Mouse (Mus musculus) hindbrain, embryonic 12.5 days (tissue): ENCODE measurements around the gene Tshz3. TPM values are rescaled to one million over a fixed set of nuclear protein-coding genes. Genes with fewer than 3 reads are reported as not detected.

ENCODE experiments used
- ATAC-seq: fragments of 200-750 bp; cut with Nextera tagmentation; 2 replicates; pipeline ENCODE4 v1.8.0; 2017; ENCODE audit warnings: moderate TSS enrichment; ENCODE audit not compliant: low FRiP score
- H3K27ac ChIP-seq: fragments of 300-500 bp; sonication (generic); 2 replicates; pipeline ENCODE4 v1.5.1; 2016; ENCODE audit warnings: mild to moderate bottlenecking
- H3K27me3 ChIP-seq: fragments of 300-500 bp; sonication (generic); 2 replicates; pipeline ENCODE4 v1.6.1; 2016; ENCODE audit warnings: mild to moderate bottlenecking
- H3K36me3 ChIP-seq: fragments of 300-500 bp; sonication (generic); 2 replicates; pipeline ENCODE4 v1.6.1; 2016; ENCODE audit warnings: mild to moderate bottlenecking
- H3K4me1 ChIP-seq: fragments of 300-500 bp; sonication (generic); 2 replicates; pipeline ENCODE4 v1.6.1; 2016
- H3K4me2 ChIP-seq: fragments of 300-500 bp; sonication (generic); replicated peaks from 2 replicates; pipeline ENCODE4 v1.6.1; 2016; ENCODE audit warnings: mild to moderate bottlenecking
- H3K4me3 ChIP-seq: fragments of 300-500 bp; sonication (generic); 2 replicates; pipeline ENCODE4 v1.5.1; 2016; ENCODE audit warnings: mild to moderate bottlenecking
- H3K9ac ChIP-seq: fragments of 300-500 bp; sonication (generic); 2 replicates; pipeline ENCODE4 v1.6.1; 2016; ENCODE audit warnings: mild to moderate bottlenecking, moderate library complexity
- H3K9me3 ChIP-seq: fragments of 300-500 bp; sonication (generic); replicated peaks from 2 replicates; pipeline ENCODE4 v1.6.1; 2016; ENCODE audit warnings: mild to moderate bottlenecking
- WGBS: fragments of 180-500 bp; shearing (Covaris S2); methylation state at CpG from one replicate; pipeline ENCODE4 v1.1.7; 2016; 5-methylcytosine and 5-hydroxymethylcytosine counted together
- polyA plus RNA-seq: library from polyadenylated mRNA; unstranded; fragments of >200 nt; fragmentation: Nextera tagmentation; extraction: Ambion mirVana; gene quantifications from 2 replicates; pipeline ENCODE4 v1.2.1, GENCODE M21; 2016

Gene Tshz3
- polyA plus RNA-seq, result 25.5 and 25.7 TPM in 2 replicates

DNA sequence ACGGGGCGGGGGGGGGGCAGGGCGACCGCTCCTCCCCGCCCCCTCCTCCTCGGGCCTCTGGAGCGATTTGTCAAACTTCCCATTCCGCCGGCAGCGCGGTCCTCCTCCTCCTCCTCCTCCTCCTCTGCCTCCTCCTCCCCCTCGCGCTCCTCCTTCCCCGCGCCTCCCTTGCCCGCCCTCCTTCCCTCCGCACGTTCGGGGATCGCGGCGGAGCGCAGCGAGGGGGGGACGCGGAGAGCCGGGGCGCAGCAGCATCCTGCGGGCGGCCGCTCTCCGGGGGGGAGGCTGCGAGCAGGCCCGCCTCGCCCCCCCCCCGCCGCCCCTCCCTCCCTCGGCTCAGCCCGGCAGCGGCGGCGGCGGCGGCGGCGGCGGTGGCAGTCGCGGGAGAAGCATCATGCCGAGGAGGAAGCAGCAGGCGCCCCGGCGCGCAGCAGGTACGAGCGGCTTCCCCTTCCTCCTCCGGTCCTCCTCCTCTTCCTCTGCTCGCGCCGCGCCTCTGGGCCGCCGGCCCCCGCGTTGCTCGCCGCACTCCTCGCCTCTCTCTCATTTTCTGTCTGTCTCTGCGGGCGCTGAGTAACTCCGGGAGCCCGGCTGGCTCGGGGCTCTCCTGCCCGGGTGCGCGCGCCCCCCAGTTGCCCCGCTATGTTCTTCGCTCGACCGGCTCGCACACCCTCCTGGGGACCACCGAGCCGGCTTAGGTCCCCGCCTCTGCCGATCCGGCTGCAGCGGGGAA, at the start of gene Tshz3:
TSS of gene Tshz3 (plus strand) at position 263 of the 733 bp plus-strand sequence.
- no peaks in the 10 kb centered on the region for H3K9me3 ChIP-seq
- H3K4me2 ChIP-seq, result peak within 1 kb of the TSS; percentile 99
- no peaks in the 10 kb centered on the region for H3K36me3 ChIP-seq
- peak within 1 kb of the TSS; percentile 90 for H3K4me3 ChIP-seq
- H3K9ac ChIP-seq, result peak within 1 kb of the TSS; percentile 78
- peak within 1 kb of the TSS; percentile 95 for H3K27ac ChIP-seq
- peaks cover 29% of the 10 kb centered on the region for H3K27me3 ChIP-seq
- WGBS, result under 1% methylated on average over 40 of the region's 88 CpGs
- H3K4me1 ChIP-seq, result peaks cover 45% of the 10 kb centered on the region
- peak; percentile 64 for ATAC-seq

DNA sequence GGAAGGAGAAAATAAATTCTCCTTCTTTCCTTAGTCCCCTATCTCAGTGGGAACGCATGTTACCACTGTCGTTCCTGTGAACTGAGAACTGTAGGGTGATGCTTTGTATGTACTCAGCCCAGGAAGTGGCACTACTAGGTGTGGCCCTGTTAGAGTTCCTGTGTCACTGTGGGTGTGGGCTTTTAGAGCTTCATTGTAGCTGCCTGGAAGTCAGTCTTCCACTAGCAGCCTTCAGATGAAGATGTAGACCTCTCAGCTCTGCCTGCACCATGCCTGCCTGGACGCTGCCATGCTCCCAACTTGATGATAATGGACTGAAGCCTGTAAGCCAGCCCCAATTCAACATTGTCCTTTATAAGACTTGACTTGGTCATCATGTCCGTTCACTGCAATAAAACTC, 42.0 kb upstream of the Tshz3 start:
- Histone ChIP-seq H3K4me2 (no peak overlapping the region), H3K27ac (no peak overlapping the region), H3K27me3 (0 out of 2 replicates have a peak, but pooled peaks cover 10% of the 10 kb centered on the region), H3K4me3 (no peak overlapping the region), H3K4me1 (no peaks in the 10 kb centered on the region), H3K9ac (no peak overlapping the region), H3K36me3 (no peaks in the 10 kb centered on the region), H3K9me3 (no peaks in the 10 kb centered on the region)
- 86% methylated on average over 4 of the region's 4 CpGs for WGBS
- no peak for ATAC-seq

DNA sequence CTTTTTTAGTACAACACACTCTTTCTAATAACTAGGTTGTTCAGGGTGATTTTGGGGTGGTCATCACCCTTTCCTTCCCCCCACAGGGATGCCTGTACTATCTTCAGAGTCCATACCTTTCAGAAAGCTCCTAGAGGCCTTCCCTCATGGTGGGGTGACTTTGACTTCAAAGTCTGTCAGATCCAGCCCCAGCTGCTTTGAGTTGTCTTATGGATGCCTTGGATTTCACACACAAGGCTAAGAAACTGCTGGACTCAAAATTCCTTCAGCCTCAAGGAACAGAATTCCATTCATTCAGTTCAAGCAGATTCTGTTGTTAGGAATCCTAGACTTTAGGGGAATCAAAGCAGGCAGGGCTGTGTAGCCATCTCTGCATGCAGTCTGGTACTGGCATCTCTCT, 41.5 kb upstream of the Tshz3 start:
- 0 out of 2 replicates have a peak, but pooled peaks cover 10% of the 10 kb centered on the region for H3K27me3 ChIP-seq
- no peaks in the 10 kb centered on the region for H3K36me3 ChIP-seq
- no peaks in the 10 kb centered on the region for H3K9me3 ChIP-seq
- H3K4me1 ChIP-seq, result no peaks in the 10 kb centered on the region
- no peak overlapping the region for H3K4me3 ChIP-seq
- no peak for ATAC-seq
- H3K27ac ChIP-seq, result no peak overlapping the region
- H3K4me2 ChIP-seq, result no peak overlapping the region
- no peak overlapping the region for H3K9ac ChIP-seq

DNA sequence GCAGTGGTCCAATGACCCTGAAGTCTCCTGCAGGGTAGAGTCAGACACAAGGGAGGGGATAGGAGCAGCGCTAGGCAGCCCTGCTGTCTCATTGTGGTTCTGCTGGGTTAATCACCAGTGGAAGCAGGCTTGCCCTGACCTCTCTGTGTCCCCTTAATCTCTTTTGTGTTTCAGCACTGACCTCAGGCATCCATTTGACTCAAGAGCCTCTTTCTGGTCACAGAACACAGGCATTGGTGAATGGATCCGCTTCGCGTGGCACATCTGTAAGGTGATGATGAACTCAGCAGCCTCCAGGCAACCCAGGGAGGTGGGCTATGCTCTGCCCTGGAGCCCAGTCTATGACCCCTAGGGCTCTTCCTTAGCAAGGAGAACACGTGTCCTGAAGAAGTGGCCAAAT, 39.6 kb upstream of the Tshz3 start:
- Histone ChIP-seq H3K4me2 (no peak overlapping the region), H3K4me3 (no peak overlapping the region), H3K27me3 (peaks cover 10% of the 10 kb centered on the region; the same call in 1 of the 2 replicates), H3K9ac (no peak overlapping the region), H3K4me1 (no peaks in the 10 kb centered on the region), H3K36me3 (no peaks in the 10 kb centered on the region), H3K27ac (no peak overlapping the region), H3K9me3 (no peaks in the 10 kb centered on the region)
- no peak for ATAC-seq
- WGBS, result 10% methylated on average over 5 of the region's 5 CpGs

DNA sequence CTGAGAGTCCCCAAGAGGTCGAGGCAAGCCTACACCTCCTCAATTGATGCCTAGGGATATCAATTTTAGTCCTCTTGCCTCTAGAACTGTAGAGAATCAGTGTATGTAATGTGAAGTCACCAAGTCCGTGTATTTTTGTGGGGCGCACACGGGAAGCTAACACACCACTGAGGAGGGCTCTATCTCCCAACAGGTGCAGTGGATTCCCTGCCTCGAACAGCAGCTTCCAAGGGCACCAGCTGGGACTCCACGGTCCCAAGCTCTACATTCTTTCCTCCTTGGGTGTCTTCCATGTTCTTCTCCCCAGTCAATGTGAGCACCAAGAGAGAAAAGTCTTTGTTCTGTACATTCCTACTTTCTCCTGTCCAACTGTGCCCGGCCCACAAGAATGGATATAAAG, 38.7 kb upstream of the Tshz3 start:
- Histone ChIP-seq H3K36me3 (no peaks in the 10 kb centered on the region), H3K9ac (no peak overlapping the region), H3K27ac (no peak overlapping the region), H3K4me3 (no peak overlapping the region), H3K9me3 (no peaks in the 10 kb centered on the region), H3K4me1 (no peaks in the 10 kb centered on the region), H3K27me3 (peaks cover 5% of the 10 kb centered on the region; the same call in 1 of the 2 replicates), H3K4me2 (no peak overlapping the region)
- no peak for ATAC-seq
- 82% methylated on average over 7 of the region's 7 CpGs for WGBS

DNA sequence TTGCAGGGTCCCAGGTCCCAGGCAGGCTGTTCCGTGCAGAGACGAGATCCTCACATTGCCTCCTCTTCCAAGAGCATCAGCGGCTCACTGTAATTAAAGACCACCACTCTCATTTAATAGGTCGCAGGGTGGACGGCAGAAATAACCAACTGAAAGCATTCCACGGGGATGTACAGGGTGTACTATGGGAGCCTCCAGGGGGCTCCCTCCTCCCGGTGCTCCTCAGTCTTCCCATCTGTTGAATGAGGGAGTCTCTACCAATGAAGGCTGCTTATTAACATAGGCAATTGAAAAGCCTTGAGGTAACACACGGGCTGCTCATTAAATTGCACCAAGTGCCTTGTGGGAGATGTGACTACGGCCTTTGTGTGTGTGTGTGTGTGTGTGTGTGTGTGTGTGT, 37.3 kb upstream of the Tshz3 start:
- WGBS, result 71% methylated on average over 9 of the region's 9 CpGs
- Histone ChIP-seq H3K36me3 (no peaks in the 10 kb centered on the region), H3K4me2 (no peak overlapping the region), H3K4me3 (no peak overlapping the region), H3K27me3 (peaks cover 5% of the 10 kb centered on the region; the same call in 1 of the 2 replicates), H3K9me3 (no peaks in the 10 kb centered on the region), H3K4me1 (no peaks in the 10 kb centered on the region), H3K27ac (no peak overlapping the region), H3K9ac (no peak overlapping the region)
- ATAC-seq, result no peak

DNA sequence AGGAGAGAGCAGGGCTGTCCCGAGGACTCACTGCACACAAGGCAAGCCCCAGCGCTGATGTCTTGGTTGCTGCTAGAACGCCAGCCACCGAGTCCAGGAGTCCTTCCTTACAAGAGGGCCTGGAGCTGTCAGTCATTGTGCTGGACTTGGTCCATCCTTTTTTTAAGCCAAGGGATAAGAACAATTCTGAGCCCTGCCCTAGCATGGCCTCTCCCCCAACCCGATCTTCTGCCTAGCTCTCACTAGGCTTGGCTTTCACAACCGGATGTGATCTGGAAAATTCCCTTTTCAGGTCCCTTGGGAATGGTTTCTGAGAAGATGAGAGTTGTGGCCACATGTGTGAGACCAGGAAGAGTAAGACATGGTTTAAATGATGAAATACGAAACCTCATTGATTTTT, 34.5 kb upstream of the Tshz3 start:
- Histone ChIP-seq H3K4me2 (no peak overlapping the region), H3K27ac (no peak overlapping the region), H3K27me3 (no peaks in the 10 kb centered on the region; the same call in 1 of the 2 replicates), H3K9ac (no peak overlapping the region), H3K9me3 (no peaks in the 10 kb centered on the region), H3K4me1 (no peaks in the 10 kb centered on the region), H3K36me3 (no peaks in the 10 kb centered on the region), H3K4me3 (no peak overlapping the region)
- 91% methylated on average over 7 of the region's 7 CpGs for WGBS
- ATAC-seq, result no peak

DNA sequence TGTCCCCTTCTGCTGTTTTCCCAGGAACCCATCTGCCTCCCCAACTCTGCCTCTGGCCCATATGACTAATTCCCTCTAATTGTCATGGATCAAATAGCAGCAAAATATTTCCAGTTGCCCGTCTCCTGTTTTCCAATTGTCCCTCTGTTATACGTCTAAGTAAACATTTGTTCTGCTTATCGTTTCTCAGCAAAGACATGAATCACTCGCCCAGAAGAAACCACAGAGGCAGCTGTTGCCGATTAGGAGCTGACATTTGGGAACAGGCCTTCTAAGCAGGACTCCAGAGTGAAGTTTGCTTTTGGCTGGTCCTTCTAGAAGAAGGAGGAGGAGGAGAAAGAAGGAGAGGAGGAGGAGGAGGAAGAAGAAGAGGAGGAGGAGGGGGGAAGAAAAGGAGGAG, 30.2 kb upstream of the Tshz3 start:
- 68% methylated on average over 5 of the region's 5 CpGs for WGBS
- no peak for ATAC-seq
- Histone ChIP-seq H3K9me3 (no peaks in the 10 kb centered on the region), H3K4me3 (no peak overlapping the region), H3K36me3 (no peaks in the 10 kb centered on the region), H3K27me3 (peaks cover 4% of the 10 kb centered on the region; the same call in 1 of the 2 replicates), H3K27ac (no peak overlapping the region), H3K4me2 (no peak overlapping the region), H3K4me1 (no peaks in the 10 kb centered on the region), H3K9ac (no peak overlapping the region)

DNA sequence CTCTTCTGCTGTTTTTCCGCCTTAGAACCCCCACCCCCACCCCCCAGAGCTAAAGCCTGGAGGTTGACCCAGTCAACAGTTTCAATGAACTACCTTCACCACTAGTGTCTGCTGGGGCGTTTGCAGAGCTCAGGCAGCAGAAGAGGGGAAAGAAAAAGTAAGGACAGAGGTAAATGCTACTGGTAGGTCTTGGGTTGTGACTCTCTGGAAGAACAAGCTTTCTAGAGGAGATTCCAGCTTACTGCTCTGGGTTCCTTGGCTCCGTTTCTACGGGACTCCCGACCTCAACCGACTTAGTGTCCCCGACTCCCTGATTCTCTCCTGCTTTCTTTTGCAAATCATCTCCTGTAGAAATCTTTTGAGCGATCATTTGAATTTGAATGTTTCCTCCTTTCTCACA, 19.9 kb upstream of the Tshz3 start:
- no peak for ATAC-seq
- 14% methylated on average over 8 of the region's 8 CpGs for WGBS

DNA sequence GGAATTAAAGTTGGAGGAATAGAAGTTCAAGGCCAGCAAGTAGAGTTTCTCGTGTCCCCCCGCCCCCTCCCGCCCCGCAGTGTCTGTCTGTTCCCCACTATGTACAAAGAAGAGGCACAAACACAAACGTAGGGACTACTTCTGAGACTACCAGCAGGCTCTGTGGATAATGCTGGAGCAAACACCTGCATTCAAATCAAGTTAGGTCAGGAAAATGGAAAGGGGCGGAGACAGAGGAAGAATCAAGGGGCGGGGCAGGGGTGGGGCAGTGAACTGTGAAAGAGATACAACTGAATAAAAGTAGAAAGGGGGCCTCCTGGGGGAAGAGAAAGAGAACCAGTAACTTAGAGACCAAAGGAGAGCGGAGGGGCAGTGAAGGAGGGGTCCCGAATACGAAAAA, 19.4 kb upstream of the Tshz3 start:
- ATAC-seq, result peak; percentile 29; the same call in 1 of the 2 replicates
- Histone ChIP-seq H3K4me3 (no peak overlapping the region), H3K9ac (no peak overlapping the region)

More for the DNA sequence above, 19.9 kb upstream of the Tshz3 start:
- no peak overlapping the region for H3K9ac ChIP-seq
- no peaks in the 10 kb centered on the region for H3K36me3 ChIP-seq
- H3K27me3 ChIP-seq, result peaks cover 36% of the 10 kb centered on the region
- H3K9me3 ChIP-seq, result no peaks in the 10 kb centered on the region
- no peak overlapping the region for H3K4me3 ChIP-seq
- no peak overlapping the region for H3K27ac ChIP-seq
- H3K4me1 ChIP-seq, result peaks cover 23% of the 10 kb centered on the region
- H3K4me2 ChIP-seq, result no peak overlapping the region

DNA sequence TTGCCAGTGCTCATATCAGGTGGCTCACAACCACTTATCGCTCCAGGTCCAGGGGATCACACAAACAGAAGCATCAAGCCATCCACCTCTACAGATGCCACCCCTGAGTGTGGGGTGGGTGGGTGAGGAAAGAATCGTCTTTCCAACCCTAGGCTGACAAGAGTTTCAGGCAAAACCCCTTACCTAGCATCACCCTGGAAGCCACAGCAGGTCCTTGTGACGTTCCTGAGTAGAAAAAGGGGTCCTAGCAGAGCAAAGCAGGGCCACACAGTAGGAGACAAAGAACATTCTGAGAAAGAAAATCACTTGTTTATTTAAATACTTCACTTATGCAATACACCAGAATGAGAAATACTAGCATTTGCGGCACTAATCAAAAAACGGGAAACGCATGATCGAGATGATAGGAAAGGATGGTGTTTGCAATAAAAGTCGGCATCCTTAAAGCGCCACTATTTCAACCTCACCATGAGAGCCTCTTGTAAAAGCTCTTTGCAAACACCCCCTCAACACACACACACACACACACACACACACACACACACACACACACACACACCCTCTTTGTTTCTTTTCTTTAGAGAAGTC, 18.8 kb upstream of the Tshz3 start:
- peaks cover 36% of the 10 kb centered on the region for H3K27me3 ChIP-seq
- H3K27ac ChIP-seq, result no peak overlapping the region
- peaks cover 23% of the 10 kb centered on the region for H3K4me1 ChIP-seq
- no peaks in the 10 kb centered on the region for H3K9me3 ChIP-seq
- H3K4me3 ChIP-seq, result no peak overlapping the region
- ATAC-seq, result no peak
- WGBS, result 3% methylated on average over 9 of the region's 9 CpGs
- H3K36me3 ChIP-seq, result no peaks in the 10 kb centered on the region
- peak overlapping the region; percentile 58 for H3K4me2 ChIP-seq
- H3K9ac ChIP-seq, result no peak overlapping the region

More for the DNA sequence above, 19.4 kb upstream of the Tshz3 start:
- Histone ChIP-seq H3K27ac (no peak overlapping the region), H3K36me3 (no peaks in the 10 kb centered on the region), H3K4me1 (peaks cover 23% of the 10 kb centered on the region), H3K4me2 (peak overlapping the region; percentile 58), H3K27me3 (peaks cover 36% of the 10 kb centered on the region), H3K9me3 (no peaks in the 10 kb centered on the region)
- WGBS, result 3% methylated on average over 10 of the region's 10 CpGs

DNA sequence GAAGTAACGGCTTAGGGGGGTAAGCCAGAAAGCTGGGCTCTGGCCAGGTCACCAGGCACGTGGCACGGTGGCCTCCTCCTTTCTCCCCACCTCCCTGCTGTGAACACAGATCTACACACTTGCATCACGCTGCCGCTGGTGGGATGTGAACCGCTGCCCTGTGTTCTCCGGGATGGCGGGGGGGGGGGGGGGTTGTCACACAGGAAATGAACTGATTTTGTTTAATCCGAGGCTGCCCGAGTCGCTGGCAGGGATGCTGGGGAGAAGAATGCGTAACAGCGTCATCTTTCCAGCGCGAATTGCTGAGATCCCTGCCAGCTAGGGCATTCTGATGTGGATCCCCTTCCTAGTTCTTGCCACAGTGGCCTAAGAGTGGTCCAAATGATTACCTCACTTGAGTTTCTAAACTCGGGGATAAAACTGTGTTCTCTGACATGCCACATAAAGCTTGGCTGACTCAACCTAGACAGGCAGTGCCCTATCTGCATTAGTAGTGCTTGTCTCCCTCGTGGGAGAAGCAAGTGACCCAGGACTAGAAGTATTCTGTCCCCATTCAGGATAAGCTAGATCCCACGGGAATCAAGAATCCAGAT, 18.0 kb upstream of the Tshz3 start:
- peak overlapping the region; percentile 58 for H3K4me2 ChIP-seq
- peak overlapping the region; percentile 26 for H3K4me3 ChIP-seq
- peak overlapping the region; percentile 35; the same call in 1 of the 2 replicates for H3K9ac ChIP-seq
- no peak overlapping the region for H3K27ac ChIP-seq
- H3K36me3 ChIP-seq, result no peaks in the 10 kb centered on the region
- no peaks in the 10 kb centered on the region for H3K9me3 ChIP-seq
- peak; percentile 20; the same call in 1 of the 2 replicates for ATAC-seq
- H3K27me3 ChIP-seq, result peaks cover 36% of the 10 kb centered on the region
- 0% methylated on average over 17 of the region's 18 CpGs for WGBS
- peaks cover 23% of the 10 kb centered on the region for H3K4me1 ChIP-seq
